Mouse (Mus musculus) granulocyte monocyte progenitor cell, adult 5-6 weeks (primary cell): ENCODE data around the gene Gm5065. TPM values are rescaled to one million over a fixed set of nuclear protein-coding genes. Genes with fewer than 3 reads are reported as not detected.

ENCODE experiments used
- ATAC-seq: replicated peaks from 2 replicates; pipeline ENCODE4 v1.8.0; 2016; ENCODE audit warnings: mild to moderate bottlenecking, moderate TSS enrichment, inconsistent platforms; ENCODE audit not compliant: poor library complexity, severe bottlenecking
- total RNA-seq, 2 experiments: library from RNA; stranded (forward) in 1 of 2; stranded (reverse) in 1 of 2; fragments of 200-712, 200-1000 nt in 1 of 2; fragments of >200 nt in 1 of 2; fragmentation: Nextera tagmentation in 1 of 2; gene quantifications; 2 replicates each; pipeline ENCODE4 v1.2.3; 2014 to 2017

Gm5065 gene
- total RNA-seq (2014; fragmentation: Nextera tagmentation) (not detected in 2 replicates), total RNA-seq (2017) (not detected in 2 replicates)

- no peak for ATAC-seq
Measured at GRCm38 (mm10) chr7:5350237-5350636, at the start of gene Gm5065. Gm5065 (plus strand) TSS chr7:5350537.

- ATAC-seq, result no peak
Measured at GRCm38 (mm10) chr7:5327511-5327910, 22.8 kb upstream of the Gm5065 start.

GRCm38 (mm10) chr7:5350935-5351334 is 598 bp downstream of the Gm5065 start, which contains the start of gene Nlrp2:
Nlrp2 (minus strand) TSS chr7:5351035.
- ATAC-seq, result no peak

- ATAC-seq, result no peak
Measured at GRCm38 (mm10) chr7:5363599-5363998, 13.3 kb downstream of the Gm5065 start.

GRCm38 (mm10) chr7:5366724-5367123 is 16.4 kb downstream of the Gm5065 start:
- no peak for ATAC-seq

GRCm38 (mm10) chr7:5406201-5406600 is 55.9 kb downstream of the Gm5065 start:
- no peak for ATAC-seq

Other genes with a start within 250 kb of the Gm5065 start
- not detected in 2 replicates for gene Rfpl4, start 233.6 kb upstream of the Gm5065 start, total RNA-seq (2014; fragmentation: Nextera tagmentation)
- gene Rfpl4, start 233.6 kb upstream of the Gm5065 start, total RNA-seq (2017), result not detected in 2 replicates
- 2.0 TPM in 1 of 2 replicates, not detected in the other for gene Rasl2-9, start 224.6 kb upstream of the Gm5065 start, total RNA-seq (2014; fragmentation: Nextera tagmentation)
- gene Rasl2-9, start 224.6 kb upstream of the Gm5065 start, total RNA-seq (2017), result not detected in 2 replicates
- gene Vmn1r55, start 200.9 kb upstream of the Gm5065 start, total RNA-seq (2014; fragmentation: Nextera tagmentation), result not detected in 2 replicates
- not detected in 2 replicates for gene Vmn1r55, start 200.9 kb upstream of the Gm5065 start, total RNA-seq (2017)
- gene Vmn1r56, start 153.8 kb upstream of the Gm5065 start, total RNA-seq (2014; fragmentation: Nextera tagmentation), result not detected in 2 replicates
- gene Vmn1r56, start 153.8 kb upstream of the Gm5065 start, total RNA-seq (2017), result not detected in 2 replicates
- gene Vmn1r57, start 132.0 kb upstream of the Gm5065 start, total RNA-seq (2014; fragmentation: Nextera tagmentation), result not detected in 2 replicates
- gene Vmn1r57, start 132.0 kb upstream of the Gm5065 start, total RNA-seq (2017), result not detected in 2 replicates
- not detected in 2 replicates for gene Nlrp2, start 498 bp downstream of the Gm5065 start, total RNA-seq (2014; fragmentation: Nextera tagmentation)
- not detected in 2 replicates for gene Nlrp2, start 498 bp downstream of the Gm5065 start, total RNA-seq (2017)
- gene Vmn1r58, start 62.9 kb downstream of the Gm5065 start, total RNA-seq (2014; fragmentation: Nextera tagmentation), result not detected in 2 replicates
- gene Vmn1r58, start 62.9 kb downstream of the Gm5065 start, total RNA-seq (2017), result not detected in 2 replicates
- gene Vmn1r59, start 106.2 kb downstream of the Gm5065 start, total RNA-seq (2014; fragmentation: Nextera tagmentation), result not detected in 2 replicates
- gene Vmn1r59, start 106.2 kb downstream of the Gm5065 start, total RNA-seq (2017), result not detected in 2 replicates
- gene Vmn2r28, start 143.4 kb downstream of the Gm5065 start, total RNA-seq (2014; fragmentation: Nextera tagmentation), result not detected in 2 replicates
- gene Vmn2r28, start 143.4 kb downstream of the Gm5065 start, total RNA-seq (2017), result not detected in 2 replicates
- gene Vmn1r60, start 196.8 kb downstream of the Gm5065 start, total RNA-seq (2014; fragmentation: Nextera tagmentation), result not detected in 2 replicates
- gene Vmn1r60, start 196.8 kb downstream of the Gm5065 start, total RNA-seq (2017), result not detected in 2 replicates